Mouse (Mus musculus): ENCODE measurements around the gene Sema4d. TPM values are rescaled to one million over a fixed set of nuclear protein-coding genes. Genes with fewer than 3 reads are reported as not detected.

Gene Sema4d
- total RNA-seq, 1 experiment = 25.1 TPM

GRCm38 (mm10) chr13:51813621-51814615, 20.4 kb upstream of the Sema4d start:
- Histone ChIP-seq H3K9me3 (ENCODE audit: control insufficient read depth, insufficient read depth, low read depth, low read length) (no peaks in the 10 kb centered on the region), H3K9ac (ENCODE audit: insufficient read depth, low read depth, low read length, poor library complexity, severe bottlenecking) (no peak overlapping the region), H3K27ac (ENCODE audit: insufficient read depth, low read depth, low read length, poor library complexity, severe bottlenecking) (no peak overlapping the region), H3K4me1 (ENCODE audit: control insufficient read depth in 2 of 2, insufficient read depth in 2 of 2, low read length in 2 of 2, poor library complexity in 1 of 2) (no peaks in the 10 kb centered on the region), H3K36me3 (ENCODE audit: control insufficient read depth, insufficient read depth, low read length, poor library complexity, severe bottlenecking) (no peaks in the 10 kb centered on the region), H3K4me3 (ENCODE audit: insufficient read depth in 1 of 2, low read depth in 1 of 2, low read length in 2 of 2, poor library complexity in 1 of 2, severe bottlenecking in 1 of 2) (no peak overlapping the region)
- in situ Hi-C loops (cut with MboI; ENCODE audit: low sequenced_read_pairs in 2 of 2, unreplicated experiment in 2 of 2) = no loop called here
- TF ChIP-seq CHD2 (IDR thresholded peaks at IDR 0.05; ENCODE audit: low read depth, low read length) (no peak), HCFC1 (IDR thresholded peaks at IDR 0.05; ENCODE audit: borderline replicate concordance, insufficient read depth, low read length) (no peak), ZC3H11A (IDR thresholded peaks at IDR 0.05; ENCODE audit: borderline replicate concordance, low read depth, low read length) (no peak), MAFK (IDR thresholded peaks at IDR 0.05; ENCODE audit: insufficient read depth, low read depth, low read length) (no peak), ZNF384 (IDR thresholded peaks at IDR 0.05; ENCODE audit: low read depth, low read length) (no peak)
- no peak for DNase-seq (ENCODE audit: low read depth, low spot score)

GRCm38 (mm10) chr13:51808141-51808540, 14.6 kb upstream of the Sema4d start:
- no peaks in the 10 kb centered on the region for H3K9me3 ChIP-seq (ENCODE audit: control insufficient read depth, insufficient read depth, low read depth, low read length)
- in situ Hi-C loops (cut with MboI; ENCODE audit: low sequenced_read_pairs in 2 of 2, unreplicated experiment in 2 of 2) = no loop called here
- H3K4me1 ChIP-seq (ENCODE audit: control insufficient read depth in 2 of 2, insufficient read depth in 2 of 2, low read length in 2 of 2, poor library complexity in 1 of 2) = no peaks in the 10 kb centered on the region
- H3K27ac ChIP-seq (ENCODE audit: insufficient read depth, low read depth, low read length, poor library complexity, severe bottlenecking) = no peak overlapping the region
- H3K9ac ChIP-seq (ENCODE audit: insufficient read depth, low read depth, low read length, poor library complexity, severe bottlenecking) = no peak overlapping the region; the same call in 1 of the 2 replicates
- H3K36me3 ChIP-seq (ENCODE audit: control insufficient read depth, insufficient read depth, low read length, poor library complexity, severe bottlenecking) = no peaks in the 10 kb centered on the region
- H3K4me3 ChIP-seq (ENCODE audit: insufficient read depth in 1 of 2, low read depth in 1 of 2, low read length in 2 of 2, poor library complexity in 1 of 2, severe bottlenecking in 1 of 2) = 0 out of 4 replicates have a peak overlapping the region, but pooled peaks of 1 of the 2 experiments have one; percentile 0
- peak; percentile 47 for DNase-seq (ENCODE audit: low read depth, low spot score)
- TF ChIP-seq MAFK (IDR thresholded peaks at IDR 0.05; ENCODE audit: insufficient read depth, low read depth, low read length) (no peak), CHD2 (IDR thresholded peaks at IDR 0.05; ENCODE audit: low read depth, low read length) (peak; percentile 44; the same call in 1 of the 2 replicates), HCFC1 (IDR thresholded peaks at IDR 0.05; ENCODE audit: borderline replicate concordance, insufficient read depth, low read length) (no peak), ZNF384 (IDR thresholded peaks at IDR 0.05; ENCODE audit: low read depth, low read length) (no peak), ZC3H11A (IDR thresholded peaks at IDR 0.05; ENCODE audit: borderline replicate concordance, low read depth, low read length) (no peak)

- in situ Hi-C loops (cut with MboI; ENCODE audit: low sequenced_read_pairs in 2 of 2, unreplicated experiment in 2 of 2) = no loop called here
- Histone ChIP-seq H3K4me3 (ENCODE audit: insufficient read depth in 1 of 2, low read depth in 1 of 2, low read length in 2 of 2, poor library complexity in 1 of 2, severe bottlenecking in 1 of 2) (no peak overlapping the region), H3K9me3 (ENCODE audit: control insufficient read depth, insufficient read depth, low read depth, low read length) (no peaks in the 10 kb centered on the region), H3K27ac (ENCODE audit: insufficient read depth, low read depth, low read length, poor library complexity, severe bottlenecking) (no peak overlapping the region), H3K9ac (ENCODE audit: insufficient read depth, low read depth, low read length, poor library complexity, severe bottlenecking) (no peak overlapping the region), H3K36me3 (ENCODE audit: control insufficient read depth, insufficient read depth, low read length, poor library complexity, severe bottlenecking) (no peaks in the 10 kb centered on the region), H3K4me1 (ENCODE audit: control insufficient read depth in 2 of 2, insufficient read depth in 2 of 2, low read length in 2 of 2, poor library complexity in 1 of 2) (no peaks in the 10 kb centered on the region)
- TF ChIP-seq HCFC1 (IDR thresholded peaks at IDR 0.05; ENCODE audit: borderline replicate concordance, insufficient read depth, low read length) = no peak
- no peak for DNase-seq (ENCODE audit: low read depth, low spot score)
These were observed 12.7 kb upstream of the Sema4d start for GRCm38 (mm10) chr13:51806220-51806619.

- DNase-seq (ENCODE audit: low read depth, low spot score) = no peak
- H3K4me3 ChIP-seq (ENCODE audit: insufficient read depth in 1 of 2, low read depth in 1 of 2, low read length in 2 of 2, poor library complexity in 1 of 2, severe bottlenecking in 1 of 2) = no peak overlapping the region
- no peaks in the 10 kb centered on the region for H3K36me3 ChIP-seq (ENCODE audit: control insufficient read depth, insufficient read depth, low read length, poor library complexity, severe bottlenecking)
- TF ChIP-seq CHD2 (IDR thresholded peaks at IDR 0.05; ENCODE audit: low read depth, low read length) (no peak), ZNF384 (IDR thresholded peaks at IDR 0.05; ENCODE audit: low read depth, low read length) (no peak), ZC3H11A (IDR thresholded peaks at IDR 0.05; ENCODE audit: borderline replicate concordance, low read depth, low read length) (no peak), HCFC1 (IDR thresholded peaks at IDR 0.05; ENCODE audit: borderline replicate concordance, insufficient read depth, low read length) (no peak), MAFK (IDR thresholded peaks at IDR 0.05; ENCODE audit: insufficient read depth, low read depth, low read length) (no peak)
- H3K9me3 ChIP-seq (ENCODE audit: control insufficient read depth, insufficient read depth, low read depth, low read length) = no peaks in the 10 kb centered on the region
- H3K27ac ChIP-seq (ENCODE audit: insufficient read depth, low read depth, low read length, poor library complexity, severe bottlenecking) = no peak overlapping the region
- no peak overlapping the region for H3K9ac ChIP-seq (ENCODE audit: insufficient read depth, low read depth, low read length, poor library complexity, severe bottlenecking)
- in situ Hi-C loops (cut with MboI; ENCODE audit: low sequenced_read_pairs in 2 of 2, unreplicated experiment in 2 of 2) = no loop called here
- no peaks in the 10 kb centered on the region for H3K4me1 ChIP-seq (ENCODE audit: control insufficient read depth in 2 of 2, insufficient read depth in 2 of 2, low read length in 2 of 2, poor library complexity in 1 of 2)
These were observed 12.1 kb upstream of the Sema4d start for GRCm38 (mm10) chr13:51805634-51806033.
